Mouse (Mus musculus): Measurements from ENCODE around the gene Hdac11. TPM values are rescaled to one million over a fixed set of nuclear protein-coding genes. Genes with fewer than 3 reads are reported as not detected.

The Hdac11 gene
- polyA plus RNA-seq, 1 experiment from 2014 or later = 16.4 TPM

GRCm38 (mm10) chr6:91145572-91145971 is 10.9 kb upstream of the Hdac11 start:
- Histone ChIP-seq H3K9ac (replicated peaks) (no peak overlapping the region), H3K4me1 (peaks cover 25% of the 10 kb centered on the region), H3K4me2 (replicated peaks) (no peak overlapping the region), H3K36me3 (no peaks in the 10 kb centered on the region), H3K4me3 (no peak overlapping the region), H3K27ac (replicated peaks) (peak overlapping the region; percentile 91), H3K9me3 (no peaks in the 10 kb centered on the region), H3K27me3 (no peaks in the 10 kb centered on the region)
- no peak for ATAC-seq (ENCODE audit: low FRiP score, low read depth)
- 65% methylated on average over 5 of the region's 5 CpGs for WGBS

DNA sequence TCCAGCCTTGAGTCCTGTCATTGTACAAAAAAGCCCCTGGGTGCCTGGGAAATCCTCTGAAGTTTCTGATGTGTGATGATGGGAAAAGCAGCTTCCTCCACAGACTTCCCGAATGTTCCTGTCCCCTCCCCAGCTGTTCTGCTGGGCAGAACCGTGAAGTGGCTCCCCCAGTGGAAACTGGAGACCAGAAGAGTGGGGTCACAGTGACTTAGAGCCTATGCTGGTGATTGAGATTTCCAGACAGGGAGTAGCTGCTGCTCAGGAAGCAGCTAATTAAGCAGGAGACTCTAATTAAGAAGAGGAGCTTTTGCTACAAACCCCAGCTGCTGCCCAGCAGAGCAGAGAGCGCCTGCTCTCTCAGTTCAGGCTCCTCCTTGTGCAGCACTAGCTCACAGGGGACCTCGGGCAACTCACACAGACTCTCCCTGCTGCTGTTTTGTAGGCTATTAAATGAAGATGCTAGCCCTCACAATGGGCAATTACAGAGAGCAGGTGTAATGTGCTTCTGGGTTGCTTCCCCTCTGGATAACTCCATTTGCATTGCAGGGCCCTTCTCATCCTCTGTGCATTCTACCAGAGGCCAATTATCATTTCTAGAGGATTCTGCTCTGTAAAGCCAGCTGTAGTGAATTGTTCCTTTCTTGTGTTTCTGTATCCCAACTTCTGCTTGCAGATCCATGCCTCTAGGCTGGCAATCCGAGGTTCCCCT is 9.9 kb upstream of the Hdac11 start:
- Histone ChIP-seq H3K27ac (replicated peaks) (peak overlapping the region; percentile 91), H3K9ac (replicated peaks) (no peak overlapping the region), H3K4me1 (peaks cover 25% of the 10 kb centered on the region), H3K4me2 (replicated peaks) (no peak overlapping the region), H3K36me3 (no peaks in the 10 kb centered on the region), H3K9me3 (no peaks in the 10 kb centered on the region), H3K4me3 (no peak overlapping the region), H3K27me3 (no peaks in the 10 kb centered on the region)
- peak; percentile 91 for ATAC-seq (ENCODE audit: low FRiP score, low read depth)
- 20% methylated on average over 5 of the region's 5 CpGs for WGBS

DNA sequence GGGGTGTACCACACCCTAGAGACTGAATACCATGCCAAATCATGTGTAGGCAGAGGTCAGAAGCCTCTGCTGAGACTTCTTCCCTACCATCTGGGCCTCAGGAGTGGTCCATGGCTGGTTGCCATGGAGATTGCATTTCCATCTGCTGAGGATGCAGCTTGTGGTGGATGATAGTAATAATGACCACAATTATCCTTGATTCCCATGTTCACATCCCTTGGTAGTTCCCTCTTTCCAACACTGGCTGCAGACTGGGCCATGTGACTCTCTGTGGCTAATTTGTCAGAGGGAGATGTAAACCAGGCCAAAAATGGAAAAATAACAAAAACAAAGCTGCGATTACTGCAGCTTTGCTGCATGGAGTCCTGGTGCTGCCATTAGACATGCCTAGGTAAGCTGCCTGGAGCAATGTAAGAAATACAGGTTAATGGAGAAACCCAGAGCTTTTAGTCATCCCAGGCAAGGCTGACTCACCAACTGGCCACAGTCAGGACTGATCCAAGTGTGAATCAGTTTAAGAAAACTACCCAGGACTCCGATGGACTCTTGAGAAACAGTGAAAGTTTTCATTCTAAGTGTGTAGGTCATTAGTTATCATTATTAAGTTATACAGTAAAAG is 9.2 kb upstream of the Hdac11 start:
- Histone ChIP-seq H3K27me3 (no peaks in the 10 kb centered on the region), H3K4me2 (replicated peaks) (no peak overlapping the region), H3K9me3 (no peaks in the 10 kb centered on the region), H3K4me1 (peaks cover 25% of the 10 kb centered on the region), H3K27ac (replicated peaks) (peak overlapping the region; percentile 91), H3K4me3 (no peak overlapping the region), H3K36me3 (no peaks in the 10 kb centered on the region), H3K9ac (replicated peaks) (no peak overlapping the region)
- peak; percentile 87 for ATAC-seq (ENCODE audit: low FRiP score, low read depth)
- 83% methylated on average over 2 of the region's 2 CpGs for WGBS

GRCm38 (mm10) chr6:91152892-91153548 is 3.4 kb upstream of the Hdac11 start:
- Histone ChIP-seq H3K27me3 (no peaks in the 10 kb centered on the region), H3K27ac (replicated peaks) (peak overlapping the region; percentile 79), H3K9me3 (no peaks in the 10 kb centered on the region), H3K4me1 (peaks cover 45% of the 10 kb centered on the region), H3K9ac (replicated peaks) (no peak overlapping the region), H3K36me3 (no peaks in the 10 kb centered on the region), H3K4me2 (replicated peaks) (peak overlapping the region; percentile 45), H3K4me3 (no peak overlapping the region)
- 38% methylated on average over 7 of the region's 7 CpGs for WGBS
- ATAC-seq (ENCODE audit: low FRiP score, low read depth) = no peak

GRCm38 (mm10) chr6:91153549-91154064 is 2.9 kb upstream of the Hdac11 start:
- Histone ChIP-seq H3K9ac (replicated peaks) (no peak overlapping the region), H3K36me3 (no peaks in the 10 kb centered on the region), H3K9me3 (no peaks in the 10 kb centered on the region), H3K4me2 (replicated peaks) (peak overlapping the region; percentile 45), H3K27ac (replicated peaks) (peak overlapping the region; percentile 79), H3K4me1 (peaks cover 48% of the 10 kb centered on the region), H3K27me3 (no peaks in the 10 kb centered on the region), H3K4me3 (peak overlapping the region; percentile 23)
- ATAC-seq (ENCODE audit: low FRiP score, low read depth) = peak; percentile 59
- WGBS = under 1% methylated on average over 10 of the region's 10 CpGs

DNA sequence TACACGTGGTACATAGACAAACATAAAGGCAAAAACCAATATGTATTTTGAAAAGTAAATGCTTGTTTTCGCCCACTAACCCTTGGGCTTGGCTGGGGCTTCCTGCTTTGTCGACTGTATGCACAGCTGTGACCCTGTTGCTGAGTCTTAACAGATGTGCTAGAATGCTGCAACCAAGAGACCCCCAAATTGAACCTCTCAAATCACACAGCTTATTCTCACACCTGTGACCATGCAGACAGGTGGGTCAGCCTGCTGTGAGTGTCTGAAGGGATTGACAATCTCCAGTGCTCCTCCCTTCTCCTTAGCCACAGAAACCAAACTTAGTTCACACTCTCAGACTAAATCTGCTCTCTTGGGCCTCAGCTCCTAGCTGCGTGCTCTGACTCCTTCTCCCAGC is 1.8 kb upstream of the Hdac11 start:
- H3K27ac ChIP-seq (replicated peaks) = peak overlapping the region; percentile 79; the same call in 1 of the 2 replicates
- no peaks in the 10 kb centered on the region for H3K9me3 ChIP-seq
- no peak overlapping the region for H3K4me2 ChIP-seq (replicated peaks)
- H3K36me3 ChIP-seq = no peaks in the 10 kb centered on the region
- ATAC-seq (ENCODE audit: low FRiP score, low read depth) = no peak
- no peaks in the 10 kb centered on the region for H3K27me3 ChIP-seq
- H3K4me3 ChIP-seq = no peak overlapping the region
- peaks cover 58% of the 10 kb centered on the region for H3K4me1 ChIP-seq
- 60% methylated on average over 4 of the region's 4 CpGs for WGBS
- H3K9ac ChIP-seq (replicated peaks) = no peak overlapping the region

- Histone ChIP-seq H3K9ac (replicated peaks) (no peak overlapping the region), H3K4me2 (replicated peaks) (no peak overlapping the region), H3K4me3 (no peak overlapping the region), H3K36me3 (no peaks in the 10 kb centered on the region), H3K9me3 (no peaks in the 10 kb centered on the region), H3K4me1 (peaks cover 63% of the 10 kb centered on the region), H3K27me3 (no peaks in the 10 kb centered on the region), H3K27ac (replicated peaks) (no peak overlapping the region)
- WGBS = 85% methylated on average over 3 of the region's 3 CpGs
- ATAC-seq (ENCODE audit: low FRiP score, low read depth) = no peak
Observed at GRCm38 (mm10) chr6:91155286-91155685, 1.2 kb upstream of the Hdac11 start.

DNA sequence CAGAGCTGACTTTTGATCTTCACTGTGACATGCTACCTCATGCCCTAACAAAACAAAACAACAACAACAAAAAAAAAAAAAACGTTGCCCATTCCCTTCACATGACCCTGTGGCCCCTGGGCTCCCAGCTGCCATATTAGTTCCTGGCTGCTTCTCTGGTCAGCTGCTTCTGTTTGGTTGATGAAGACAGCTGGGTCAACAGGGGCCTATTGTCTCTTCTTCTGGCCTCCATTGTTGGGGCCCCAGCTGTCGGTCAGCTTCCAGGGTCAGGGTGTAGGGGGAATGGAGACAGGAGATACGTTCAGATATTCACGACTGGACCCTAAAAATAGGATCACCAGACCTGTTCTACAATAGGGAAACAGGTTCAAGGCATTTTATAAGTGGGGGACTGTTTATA is 403 bp upstream of the Hdac11 start:
- 11% methylated on average over 4 of the region's 4 CpGs for WGBS
- H3K4me1 ChIP-seq = peaks cover 70% of the 10 kb centered on the region

DNA sequence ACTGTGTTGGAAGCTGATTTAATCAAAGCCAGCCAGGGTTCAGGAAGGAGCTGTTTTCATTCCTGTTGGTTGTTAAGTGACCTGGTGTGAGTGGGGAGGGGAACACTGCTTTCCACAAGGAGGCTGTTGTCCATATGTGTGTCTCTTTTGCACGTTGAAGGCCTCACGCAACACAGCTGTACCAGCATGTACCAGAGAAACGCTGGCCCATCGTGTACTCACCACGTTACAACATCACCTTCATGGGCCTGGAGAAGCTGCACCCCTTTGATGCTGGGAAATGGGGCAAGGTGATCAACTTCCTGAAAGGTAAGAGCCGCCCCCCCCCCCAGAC is 739 bp downstream of the Hdac11 start:
- Histone ChIP-seq H3K4me2 (replicated peaks) (peak overlapping the region; percentile 81), H3K9me3 (no peaks in the 10 kb centered on the region), H3K9ac (replicated peaks) (peak overlapping the region; percentile 61), H3K4me1 (peaks cover 70% of the 10 kb centered on the region), H3K27me3 (no peaks in the 10 kb centered on the region), H3K27ac (replicated peaks) (peak overlapping the region; percentile 57), H3K4me3 (peak overlapping the region; percentile 57), H3K36me3 (no peaks in the 10 kb centered on the region)
- ATAC-seq (ENCODE audit: low FRiP score, low read depth) = 0 out of 2 replicates have a peak, but pooled peaks have one; percentile 0
- 39% methylated on average over 6 of the region's 6 CpGs for WGBS

More for the DNA sequence above, 403 bp upstream of the Hdac11 start:
- Histone ChIP-seq H3K9ac (replicated peaks) (no peak overlapping the region), H3K27me3 (no peaks in the 10 kb centered on the region), H3K4me3 (peak overlapping the region; percentile 57), H3K4me2 (replicated peaks) (peak overlapping the region; percentile 81), H3K9me3 (no peaks in the 10 kb centered on the region), H3K27ac (replicated peaks) (peak overlapping the region; percentile 57), H3K36me3 (no peaks in the 10 kb centered on the region)
- ATAC-seq (ENCODE audit: low FRiP score, low read depth) = no peak

DNA sequence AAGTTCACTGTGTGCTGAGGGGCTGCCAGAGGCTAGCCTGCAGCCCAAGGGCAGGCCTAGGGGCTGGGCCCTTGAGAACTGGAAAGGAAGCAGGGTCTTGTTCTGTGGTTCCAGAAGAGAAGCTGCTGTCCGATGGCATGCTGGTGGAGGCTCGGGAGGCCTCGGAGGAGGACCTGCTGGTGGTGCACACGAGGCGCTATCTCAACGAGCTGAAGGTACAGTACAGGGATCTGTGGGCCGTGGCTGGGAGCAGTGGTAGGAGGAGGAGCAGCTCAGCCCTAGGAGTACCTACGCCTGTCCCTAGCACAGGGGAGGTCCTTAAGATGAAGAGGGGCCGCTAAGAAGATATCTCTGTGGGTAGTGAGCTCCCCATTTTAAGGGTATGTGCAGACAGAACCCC is 2.6 kb downstream of the Hdac11 start:
- no peak overlapping the region for H3K27ac ChIP-seq (replicated peaks)
- H3K4me2 ChIP-seq (replicated peaks) = peak overlapping the region; percentile 13; the same call in 1 of the 2 replicates
- H3K27me3 ChIP-seq = no peaks in the 10 kb centered on the region
- no peak for ATAC-seq (ENCODE audit: low FRiP score, low read depth)
- H3K9me3 ChIP-seq = no peaks in the 10 kb centered on the region
- H3K4me1 ChIP-seq = peaks cover 54% of the 10 kb centered on the region
- H3K4me3 ChIP-seq = no peak overlapping the region
- 0 out of 2 replicates have a peak, but pooled peaks cover 3% of the 10 kb centered on the region for H3K36me3 ChIP-seq
- 86% methylated on average over 9 of the region's 9 CpGs for WGBS
- peak overlapping the region; percentile 17; the same call in 1 of the 2 replicates for H3K9ac ChIP-seq (replicated peaks)

- Histone ChIP-seq H3K9me3 (no peaks in the 10 kb centered on the region), H3K9ac (replicated peaks) (0 out of 2 replicates have a peak overlapping the region, but pooled peaks have one; percentile 20), H3K4me3 (no peak overlapping the region), H3K27ac (replicated peaks) (peak overlapping the region; percentile 36; the same call in 1 of the 2 replicates), H3K4me2 (replicated peaks) (peak overlapping the region; percentile 7; the same call in 1 of the 2 replicates), H3K27me3 (no peaks in the 10 kb centered on the region), H3K36me3 (0 out of 2 replicates have a peak, but pooled peaks cover 3% of the 10 kb centered on the region), H3K4me1 (peaks cover 51% of the 10 kb centered on the region)
- WGBS = 41% methylated on average over 3 of the region's 3 CpGs
- ATAC-seq (ENCODE audit: low FRiP score, low read depth) = no peak
Observed at GRCm38 (mm10) chr6:91160399-91160798, 3.9 kb downstream of the Hdac11 start.

- H3K4me1 ChIP-seq = peaks cover 46% of the 10 kb centered on the region
- H3K27me3 ChIP-seq = no peaks in the 10 kb centered on the region
- H3K36me3 ChIP-seq = 0 out of 2 replicates have a peak, but pooled peaks cover 3% of the 10 kb centered on the region
- no peak overlapping the region for H3K4me3 ChIP-seq
- no peak overlapping the region for H3K4me2 ChIP-seq (replicated peaks)
- 96% methylated on average over 2 of the region's 2 CpGs for WGBS
- H3K9me3 ChIP-seq = no peaks in the 10 kb centered on the region
- ATAC-seq (ENCODE audit: low FRiP score, low read depth) = no peak
- H3K9ac ChIP-seq (replicated peaks) = no peak overlapping the region
- no peak overlapping the region; the same call in 1 of the 2 replicates for H3K27ac ChIP-seq (replicated peaks)
Observed at GRCm38 (mm10) chr6:91160976-91161375, 4.5 kb downstream of the Hdac11 start.
